9 mouse cellular contexts compared by ENCODE assay signal in the genomic region with DNA sequence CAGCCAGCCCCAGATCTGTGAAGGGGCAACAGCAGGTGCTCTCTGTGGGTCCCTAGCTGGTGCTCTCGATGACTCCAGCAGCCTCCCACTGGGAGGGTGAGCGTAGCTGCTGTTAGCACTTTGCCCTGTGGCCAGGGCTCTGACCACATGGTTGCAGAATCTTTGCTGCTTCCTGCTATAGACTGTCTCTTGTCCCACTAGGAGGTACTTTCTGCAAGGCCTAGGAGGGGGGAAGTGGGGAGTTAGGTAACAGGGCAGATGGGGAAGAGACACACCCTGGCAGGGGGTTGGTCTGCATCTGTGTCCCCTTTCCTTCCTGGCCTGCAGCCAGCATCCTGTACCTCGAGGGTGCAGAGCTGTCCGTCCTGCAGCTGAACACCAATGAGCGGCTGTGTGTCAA. TPM values are rescaled to one million over a fixed set of nuclear protein-coding genes. Genes with fewer than 3 reads are reported as not detected.
DNase-seq lines count a peak whose midpoint lies in the region; ATAC-seq and TF ChIP-seq lines count a peak whose summit lies in the region.
"Had no signal": no experiment of that assay in that cellular context is flagged by ENCODE, and none has a peak within 500 bp of the region (broad histone marks: within the 10 kb centered on the region; RNA-seq: fewer than 3 reads in every experiment).

No protein-coding gene starts in this region.

- H3ac ChIP-seq in myocyte (ENCODE audit: control insufficient read depth, insufficient read length), result no peak overlapping the region

- no peak overlapping the region for H3K4me3 ChIP-seq in liver, adult 2 months (ENCODE audit: insufficient read depth, low read depth, low read length)
- H3K4me3 ChIP-seq in myocyte, result no peak overlapping the region

- no peak overlapping the region for H3K27ac ChIP-seq in liver, adult 2 months (replicated peaks; ENCODE audit: insufficient read depth, low read depth, low read length)

- H3K27me3 ChIP-seq in liver, adult 2 months (ENCODE audit: control insufficient read depth, insufficient read depth, low read length), result no peaks in the 10 kb centered on the region
- no peaks in the 10 kb centered on the region for H3K27me3 ChIP-seq in myocyte (ENCODE audit: control insufficient read depth, insufficient read depth, insufficient read length)

- ATAC-seq in hematopoietic stem cell, adult 5-6 weeks (replicated peaks in 1 of 2; ENCODE audit: insufficient read depth in 1 of 2, low FRiP score in 2 of 2, low TSS enrichment in 1 of 2, low read depth in 1 of 2, poor library complexity in 2 of 2, severe bottlenecking in 2 of 2), result peak; percentile 81 to 89

- no peak for TF ChIP-seq CTCF in liver, adult 2 months (IDR thresholded peaks at IDR 0.05; ENCODE audit: low read depth, low read length)

- peaks cover 9% of the 10 kb centered on the region for H3K4me1 ChIP-seq in liver, adult 2 months (ENCODE audit: control insufficient read depth, insufficient read depth, low read length)

- H3K36me3 ChIP-seq in liver, adult 2 months (ENCODE audit: control insufficient read depth, insufficient read depth, low read length), result peaks cover 4% of the 10 kb centered on the region; the same call in 1 of the 2 replicates
- H3K36me3 ChIP-seq in myocyte (ENCODE audit: control insufficient read depth, insufficient read depth), result peaks cover 3% of the 10 kb centered on the region

- no peak overlapping the region for H3K4me2 ChIP-seq in myocyte (ENCODE audit: low read depth)

- no peak overlapping the region for H3K9ac ChIP-seq in liver, adult 2 months (ENCODE audit: low read depth, low read length)

- H3K79me2 ChIP-seq in liver, adult 2 months (ENCODE audit: control insufficient read depth, insufficient read depth, low read length), result no peaks in the 10 kb centered on the region; the same call in 1 of the 2 replicates
- H3K79me2 ChIP-seq in myocyte (ENCODE audit: control insufficient read depth, insufficient read depth), result peaks cover 41% of the 10 kb centered on the region

- no peak for TF ChIP-seq POLR2A in liver, adult 2 months (IDR thresholded peaks at IDR 0.05; ENCODE audit: extremely low read depth, insufficient read depth, low read length)
- no peak for TF ChIP-seq POLR2A in myocyte (IDR thresholded peaks at IDR 0.05; ENCODE audit: insufficient read length, low read depth)

- 36% methylated on average over 5 of the region's 5 CpGs for WGBS in liver, adult 2 months

- intact Hi-C loops in left cerebral cortex, postnatal 25 days (cut with DNase I), result no loop called here

- DNase-seq in layer of hippocampus, adult 9-11 months, result peak; percentile 91
- no peak for DNase-seq in layer of hippocampus, adult 8-10 months (ENCODE audit: low spot score in 2 of 2)
- peak; percentile 29 for DNase-seq in liver, adult 2 months (ENCODE audit: extremely low read depth, low read depth, low spot score)
- no peak for DNase-seq in adrenal gland, adult 18-20 months (ENCODE audit: low spot score in 2 of 2)
- no peak for DNase-seq in cerebellum, adult 9-10 months
- DNase-seq in left cerebral cortex, postnatal 25 days (ENCODE audit: low spot score in 2 of 2), result no peak

TF ChIP-seq in myocyte, 11 proteins besides CTCF, POLR2A, EP300 and RAD21:
- peak in 2 of 3 experiments; percentile 37 for TF ChIP-seq MYOD1 (IDR thresholded peaks at IDR 0.05; ENCODE audit: control insufficient read depth in 1 of 3, insufficient read length in 2 of 3, low read depth in 2 of 3)
- no peak for TF ChIP-seq TCF3 (IDR thresholded peaks at IDR 0.05; ENCODE audit: insufficient read length, low read depth)
- TF ChIP-seq MYOG (IDR thresholded peaks at IDR 0.05; ENCODE audit: control insufficient read depth in 1 of 3, insufficient read depth in 1 of 3, insufficient read length in 2 of 3, low read depth in 2 of 3), result peak in 1 of 3 experiments; percentile 15

RNA-seq across cellular contexts. Expression of gene Il17ra, which starts 10.4 kb away (rescaled TPM):
- total RNA-seq in layer of hippocampus, adult 8-10 months (2022), result 10 to 100 TPM in 1 of 4 experiments, 1 to 10 TPM in 3; 8.3 to 11.9 (median 9.3) TPM
- total RNA-seq in hematopoietic stem cell, adult 5-6 weeks (2017), result 44.6 and 77.6 TPM in 2 replicates
- 3.6 and 6.5 TPM in 2 replicates for total RNA-seq in liver, adult 2 months (2014; rRNA removed)
- polyA plus RNA-seq in liver, adult 2 months (2012; rRNA removed), result 13.2 and 20.7 TPM in 2 replicates
- polyA plus RNA-seq in myocyte (2012; fragmentation: generic; extraction: Trizol), result 12.0 TPM
- 10 to 100 TPM in 1 of 2 experiments, 1 to 10 TPM in 1; 8.5 to 10.3 TPM for total RNA-seq in adrenal gland, adult 18-20 months (2021)
- total RNA-seq in left cerebral cortex, postnatal 25 days (2021), result 10 to 100 TPM; 12.1 to 17.0 TPM

RNA-seq across cellular contexts. Expression of gene Tmem121b, which starts 20.2 kb away (rescaled TPM):
- 10 to 100 TPM; 31.5 to 39.8 (median 34.0) TPM for total RNA-seq in layer of hippocampus, adult 8-10 months (2022)
- total RNA-seq in hematopoietic stem cell, adult 5-6 weeks (2017), result 1.1 and 2.8 TPM in 2 replicates
- total RNA-seq in liver, adult 2 months (2014; rRNA removed), result under 0.01 TPM in 1 of 2 replicates, not detected in the other
- polyA plus RNA-seq in liver, adult 2 months (2012; rRNA removed), result not detected in 2 replicates
- polyA plus RNA-seq in myocyte (2012; fragmentation: generic; extraction: Trizol), result 0.01 TPM
- total RNA-seq in adrenal gland, adult 18-20 months (2021), result under 1 TPM in 1 of 2 experiments, not detected in 1; 0.10 TPM
- total RNA-seq in left cerebral cortex, postnatal 25 days (2021), result 10 to 100 TPM; 65.3 to 78.4 TPM
- total RNA-seq: heart, adult 18-20 months had no signal

RNA-seq across cellular contexts. Expression of gene Hdhd5, which starts 57.7 kb away (rescaled TPM):
- total RNA-seq in layer of hippocampus, adult 8-10 months (2022), result 10 to 100 TPM; 32.5 to 39.6 (median 35.5) TPM
- 11.9 and 17.4 TPM in 2 replicates for total RNA-seq in hematopoietic stem cell, adult 5-6 weeks (2017)
- 21.1 and 22.3 TPM in 2 replicates for total RNA-seq in liver, adult 2 months (2014; rRNA removed)
- 32.6 and 36.7 TPM in 2 replicates for polyA plus RNA-seq in liver, adult 2 months (2012; rRNA removed)
- 13.3 TPM for polyA plus RNA-seq in myocyte (2012; fragmentation: generic; extraction: Trizol)
- 10 to 100 TPM; 24.3 to 33.6 TPM for total RNA-seq in adrenal gland, adult 18-20 months (2021)
- total RNA-seq in left cerebral cortex, postnatal 25 days (2021), result 10 to 100 TPM; 33.0 to 37.0 TPM

Comparison
In these comparisons a context has a peak if more than half of its experiments do, and no peak if none do; other contexts are left out.
1. DNase-seq: peak in layer of hippocampus, adult 9-11 months (single experiment) and liver, adult 2 months (single experiment); none in layer of hippocampus, adult 8-10 months (0 of 2), adrenal gland, adult 18-20 months (0 of 2), cerebellum, adult 9-10 months (single experiment) and left cerebral cortex, postnatal 25 days (0 of 2).